Mouse (Mus musculus) limb, embryonic 14.5 days (tissue): ENCODE data around the gene Tob2. TPM values are rescaled to one million over a fixed set of nuclear protein-coding genes. Genes with fewer than 3 reads are reported as not detected.

ENCODE experiments used
- ATAC-seq: fragments of 200-750 bp; cut with Nextera tagmentation; 2 replicates; pipeline ENCODE4 v1.8.0; 2017; ENCODE audit warnings: low read depth, moderate number of reproducible peaks, moderate TSS enrichment; ENCODE audit not compliant: low FRiP score
- DNase-seq: peaks from one replicate; pipeline ENCODE4 v3.0.0-alpha.2; 2015; ENCODE audit warnings: low spot score
- H3K27ac ChIP-seq: fragments of 300-500 bp; sonication (generic); replicated peaks from 2 replicates; pipeline ENCODE4 v1.5.1; 2014; ENCODE audit warnings: low read depth, mild to moderate bottlenecking, low read length, moderate library complexity, mixed read lengths
- H3K27me3 ChIP-seq: fragments of 300-500 bp; sonication (generic); 2 replicates; pipeline ENCODE4 v1.6.1; 2014; ENCODE audit warnings: low read length, mixed read lengths; ENCODE audit not compliant: control insufficient read depth, insufficient read depth
- H3K36me3 ChIP-seq: fragments of 300-500 bp; sonication (generic); 2 replicates; pipeline ENCODE4 v1.6.1; 2014; ENCODE audit warnings: mild to moderate bottlenecking, low read length, moderate library complexity, mixed read lengths; ENCODE audit not compliant: control insufficient read depth, insufficient read depth
- H3K4me1 ChIP-seq: fragments of 300-500 bp; sonication (generic); 2 replicates; pipeline ENCODE4 v1.6.1; 2014; ENCODE audit warnings: antibody characterized with exemption, low read length, mixed read lengths; ENCODE audit not compliant: control insufficient read depth, insufficient read depth
- H3K4me2 ChIP-seq: fragments of 300-500 bp; sonication (generic); replicated peaks from 2 replicates; pipeline ENCODE4 v1.6.1; 2014; ENCODE audit warnings: low read depth, mild to moderate bottlenecking, low read length, moderate library complexity; ENCODE audit not compliant: severe bottlenecking
- H3K4me3 ChIP-seq: fragments of 300-500 bp; sonication (generic); replicated peaks from 2 replicates; pipeline ENCODE4 v1.5.1; 2014; ENCODE audit warnings: low read length
- H3K9ac ChIP-seq: fragments of 300-500 bp; sonication (generic); 2 replicates; pipeline ENCODE4 v1.6.1; 2014; ENCODE audit warnings: mild to moderate bottlenecking, low read depth, low read length, moderate library complexity; ENCODE audit not compliant: severe bottlenecking
- H3K9me3 ChIP-seq: fragments of 300-500 bp; sonication (generic); 2 replicates; pipeline ENCODE4 v1.6.1; 2016; ENCODE audit warnings: low read length; ENCODE audit not compliant: control insufficient read depth
- POLR2A ChIP-seq: fragments of 200-500 bp; IDR thresholded peaks from 2 replicates; pipeline ENCODE4 v1.8.0; 2012; ENCODE audit warnings: inconsistent platforms, mild to moderate bottlenecking, moderate library complexity, borderline replicate concordance; ENCODE audit not compliant: insufficient read depth, insufficient read length; ENCODE audit errors: extremely low read depth
- WGBS: fragments of 180-500 bp; shearing (Covaris S2); extraction: QIAGEN DNeasy Blood & Tissue Kit; methylation state at CpG from one replicate; pipeline ENCODE4 v1.1.7; 2014; 5-methylcytosine and 5-hydroxymethylcytosine counted together
- polyA plus RNA-seq, 2 experiments: library from polyadenylated mRNA; depleted of rRNA in 1 of 2; stranded (reverse) in 1 of 2; unstranded in 1 of 2; fragments of >200 nt; fragmentation: Nextera tagmentation in 1 of 2; extraction: Ambion mirVana in 1 of 2; gene quantifications; 2 replicates each; pipeline versions ENCODE4 v1.2.1 to v1.2.3; 2012 to 2014

The Tob2 gene
- polyA plus RNA-seq, 2 experiments: 23.4 to 28.1 TPM

- peak overlapping the region; percentile 66 for H3K4me2 ChIP-seq
- ATAC-seq (no peak), DNase-seq (no peak)
- 61% methylated on average over 7 of the region's 7 CpGs for WGBS
- H3K27me3 ChIP-seq: no peaks in the 10 kb centered on the region
- no peaks in the 10 kb centered on the region for H3K9me3 ChIP-seq
- H3K27ac ChIP-seq: no peak overlapping the region
- H3K9ac ChIP-seq: 0 out of 2 replicates have a peak overlapping the region, but pooled peaks have one; percentile 49
- H3K36me3 ChIP-seq: no peaks in the 10 kb centered on the region
- no peak for TF ChIP-seq POLR2A
- peaks cover 20% of the 10 kb centered on the region for H3K4me1 ChIP-seq
- peak overlapping the region; percentile 35; the same call in 1 of the 2 replicates for H3K4me3 ChIP-seq
These were observed 21.4 kb downstream of the Tob2 start for GRCm38 (mm10) chr15:81836966-81837920.

GRCm38 (mm10) chr15:81836124-81836821, 22.3 kb downstream of the Tob2 start:
- Histone ChIP-seq H3K9me3 (no peaks in the 10 kb centered on the region), H3K4me3 (peak overlapping the region; percentile 35), H3K4me2 (peak overlapping the region; percentile 66), H3K27ac (peak overlapping the region; percentile 52; the same call in 1 of the 2 replicates), H3K9ac (peak overlapping the region; percentile 49), H3K4me1 (peaks cover 20% of the 10 kb centered on the region), H3K27me3 (no peaks in the 10 kb centered on the region), H3K36me3 (no peaks in the 10 kb centered on the region)
- 2% methylated on average over 32 of the region's 33 CpGs for WGBS
- peak; percentile 60 for DNase-seq
- TF ChIP-seq POLR2A: no peak
- peak; percentile 83 for ATAC-seq

- WGBS: 53% methylated on average over 10 of the region's 10 CpGs
- peak overlapping the region; percentile 66 for H3K4me2 ChIP-seq
- H3K4me1 ChIP-seq: peaks cover 20% of the 10 kb centered on the region
- H3K9ac ChIP-seq: no peak overlapping the region; the same call in 1 of the 2 replicates
- H3K27ac ChIP-seq: no peak overlapping the region
- no peaks in the 10 kb centered on the region for H3K27me3 ChIP-seq
- H3K4me3 ChIP-seq: no peak overlapping the region
- TF ChIP-seq POLR2A: no peak
- ATAC-seq (no peak), DNase-seq (no peak)
- H3K9me3 ChIP-seq: no peaks in the 10 kb centered on the region
- H3K36me3 ChIP-seq: no peaks in the 10 kb centered on the region
These were observed 23.4 kb downstream of the Tob2 start for GRCm38 (mm10) chr15:81835007-81835880.

GRCm38 (mm10) chr15:81834171-81834841, 24.3 kb downstream of the Tob2 start:
- no peak for DNase-seq
- Histone ChIP-seq H3K4me2 (no peak overlapping the region), H3K27me3 (no peaks in the 10 kb centered on the region), H3K9me3 (no peaks in the 10 kb centered on the region), H3K4me1 (peaks cover 16% of the 10 kb centered on the region), H3K36me3 (no peaks in the 10 kb centered on the region), H3K4me3 (no peak overlapping the region), H3K27ac (no peak overlapping the region), H3K9ac (no peak overlapping the region)
- TF ChIP-seq POLR2A: no peak
- no peak for ATAC-seq
- WGBS: 32% methylated on average over 3 of the region's 3 CpGs
